Mouse (Mus musculus): ENCODE data around the gene Bpifb5. TPM values are rescaled to one million over a fixed set of nuclear protein-coding genes. Genes with fewer than 3 reads are reported as not detected.

The Bpifb5 gene
- total and polyA plus RNA-seq, 3 experiments = 0.11 TPM; not detected in 2

- TF ChIP-seq POLR2AphosphoS5 (IDR thresholded peaks at IDR 0.05; ENCODE audit: insufficient replicate concordance, low read depth, low read length) (no peak), CTCF (IDR thresholded peaks at IDR 0.05; ENCODE audit: low read depth, low read length) (peak; percentile 76)
- Histone ChIP-seq H3K27me3 (ENCODE audit: insufficient read depth, low read length) (peaks cover 1% of the 10 kb centered on the region; the same call in 1 of the 2 replicates), H3K4me3 (ENCODE audit: low read depth, low read length) (no peak overlapping the region), H3K4me1 (ENCODE audit: insufficient read depth, low read depth, low read length) (no peaks in the 10 kb centered on the region), H3K9me3 (replicated peaks) (no peaks in the 10 kb centered on the region), H3K36me3 (replicated peaks) (no peaks in the 10 kb centered on the region)
- ATAC-seq (ENCODE audit: extremely low read depth, insufficient number of reproducible peaks, low FRiP score, poor library complexity, severe bottlenecking) (no peak), DNase-seq (ENCODE audit: low spot score) (no peak)
These were observed 16.6 kb upstream of the Bpifb5 start for GRCm38 (mm10) chr2:154206908-154207307.

GRCm38 (mm10) chr2:154209112-154209511 lies 14.4 kb upstream of the Bpifb5 start:
- H3K36me3 ChIP-seq (replicated peaks) = no peaks in the 10 kb centered on the region
- TF ChIP-seq TAL1 (conservative IDR thresholded peaks at IDR 0.05; ENCODE audit: low read depth, low read length) (no peak), CTCF (IDR thresholded peaks at IDR 0.05; ENCODE audit: low read depth, low read length) (peak; percentile 16; the same call in 1 of the 2 replicates), POLR2AphosphoS5 (IDR thresholded peaks at IDR 0.05; ENCODE audit: insufficient replicate concordance, low read depth, low read length) (no peak), GATA2 (IDR thresholded peaks at IDR 0.05; ENCODE audit: borderline replicate concordance, low read depth, low read length) (no peak), GATA1 (IDR thresholded peaks at IDR 0.05; ENCODE audit: borderline replicate concordance, low read length) (no peak)
- H3K4me3 ChIP-seq (ENCODE audit: low read depth, low read length) = no peak overlapping the region
- DNase-seq (ENCODE audit: low spot score) (no peak), ATAC-seq (ENCODE audit: extremely low read depth, insufficient number of reproducible peaks, low FRiP score, poor library complexity, severe bottlenecking) (no peak)
- peaks cover 7% of the 10 kb centered on the region; the same call in 1 of the 2 replicates for H3K27me3 ChIP-seq (ENCODE audit: insufficient read depth, low read length)
- H3K9me3 ChIP-seq (replicated peaks) = no peaks in the 10 kb centered on the region
- no peaks in the 10 kb centered on the region for H3K4me1 ChIP-seq (ENCODE audit: insufficient read depth, low read depth, low read length)

DNA sequence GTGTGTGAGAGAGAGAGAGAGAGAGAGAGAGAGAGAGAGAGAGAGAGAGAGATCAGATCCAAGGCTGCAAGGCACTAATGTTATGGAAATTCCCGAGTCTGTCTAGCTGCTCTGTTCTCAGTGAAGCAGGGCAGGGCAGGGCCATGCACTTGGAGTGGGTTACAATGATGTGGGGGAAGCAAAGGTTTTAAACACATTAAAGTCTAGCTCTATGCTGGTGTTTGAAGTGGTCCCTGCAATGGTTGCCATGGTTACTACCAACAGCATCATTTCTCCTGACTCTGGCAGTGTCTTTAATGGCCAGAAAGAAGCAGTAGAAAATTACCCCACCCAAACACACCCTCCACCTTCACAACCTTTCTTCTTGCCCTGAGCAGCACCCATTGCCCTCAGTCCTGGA lies 12.4 kb upstream of the Bpifb5 start:
- no peaks in the 10 kb centered on the region for H3K4me1 ChIP-seq (ENCODE audit: insufficient read depth, low read depth, low read length)
- H3K27me3 ChIP-seq (ENCODE audit: insufficient read depth, low read length) = peaks cover 7% of the 10 kb centered on the region; the same call in 1 of the 2 replicates
- H3K36me3 ChIP-seq (replicated peaks) = no peaks in the 10 kb centered on the region
- no peak for TF ChIP-seq CTCF (IDR thresholded peaks at IDR 0.05; ENCODE audit: low read depth, low read length)
- no peak for TF ChIP-seq POLR2AphosphoS5 (IDR thresholded peaks at IDR 0.05; ENCODE audit: insufficient replicate concordance, low read depth, low read length)
- no peak for TF ChIP-seq GATA2 (IDR thresholded peaks at IDR 0.05; ENCODE audit: borderline replicate concordance, low read depth, low read length)
- TF ChIP-seq GATA1 (IDR thresholded peaks at IDR 0.05; ENCODE audit: borderline replicate concordance, low read length) = no peak
- no peak for TF ChIP-seq TAL1 (conservative IDR thresholded peaks at IDR 0.05; ENCODE audit: low read depth, low read length)
- DNase-seq (ENCODE audit: low spot score) (no peak), ATAC-seq (ENCODE audit: extremely low read depth, insufficient number of reproducible peaks, low FRiP score, poor library complexity, severe bottlenecking) (no peak)
- H3K9me3 ChIP-seq (replicated peaks) = no peaks in the 10 kb centered on the region
- no peak overlapping the region for H3K4me3 ChIP-seq (ENCODE audit: low read depth, low read length)

DNA sequence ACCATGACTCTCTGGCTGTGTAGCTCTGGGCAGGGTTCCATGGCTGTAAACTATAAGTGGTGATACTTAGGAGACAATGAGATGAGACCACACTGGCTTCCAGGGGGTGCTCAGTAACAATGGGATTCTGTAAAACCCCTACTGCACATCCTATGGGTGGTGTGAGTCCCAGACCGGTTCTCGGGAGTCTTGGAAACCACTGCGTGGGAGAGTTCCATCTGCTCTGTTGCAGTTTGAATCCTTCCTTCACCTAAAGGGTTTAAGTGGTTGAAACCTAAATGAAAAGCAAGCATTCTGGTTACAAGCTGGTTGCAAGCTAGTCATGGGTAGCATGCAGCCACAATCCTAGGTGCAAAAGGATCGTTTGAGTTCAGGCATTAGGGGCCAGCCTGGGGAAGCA lies 11.7 kb upstream of the Bpifb5 start:
- peaks cover 7% of the 10 kb centered on the region; the same call in 1 of the 2 replicates for H3K27me3 ChIP-seq (ENCODE audit: insufficient read depth, low read length)
- ATAC-seq (ENCODE audit: extremely low read depth, insufficient number of reproducible peaks, low FRiP score, poor library complexity, severe bottlenecking) (no peak), DNase-seq (ENCODE audit: low spot score) (no peak)

GRCm38 (mm10) chr2:154215191-154215590 lies 8.4 kb upstream of the Bpifb5 start:
- Histone ChIP-seq H3K36me3 (replicated peaks) (no peaks in the 10 kb centered on the region), H3K9me3 (replicated peaks) (no peaks in the 10 kb centered on the region), H3K4me1 (ENCODE audit: insufficient read depth, low read depth, low read length) (no peaks in the 10 kb centered on the region), H3K4me3 (ENCODE audit: low read depth, low read length) (no peak overlapping the region), H3K27me3 (ENCODE audit: insufficient read depth, low read length) (peaks cover 7% of the 10 kb centered on the region; the same call in 1 of the 2 replicates)
- DNase-seq (ENCODE audit: low spot score) = peak; percentile 49
- ATAC-seq (ENCODE audit: extremely low read depth, insufficient number of reproducible peaks, low FRiP score, poor library complexity, severe bottlenecking) = peak; percentile 40
- TF ChIP-seq TAL1 (conservative IDR thresholded peaks at IDR 0.05; ENCODE audit: low read depth, low read length) = no peak
- peak; percentile 55 for TF ChIP-seq CTCF (IDR thresholded peaks at IDR 0.05; ENCODE audit: low read depth, low read length)

More for the DNA sequence above, 11.7 kb upstream of the Bpifb5 start:
- H3K9me3 ChIP-seq (replicated peaks) = no peaks in the 10 kb centered on the region
- no peaks in the 10 kb centered on the region for H3K4me1 ChIP-seq (ENCODE audit: insufficient read depth, low read depth, low read length)
- H3K36me3 ChIP-seq (replicated peaks) = no peaks in the 10 kb centered on the region
- TF ChIP-seq CTCF (IDR thresholded peaks at IDR 0.05; ENCODE audit: low read depth, low read length) (no peak), GATA1 (IDR thresholded peaks at IDR 0.05; ENCODE audit: borderline replicate concordance, low read length) (no peak), POLR2AphosphoS5 (IDR thresholded peaks at IDR 0.05; ENCODE audit: insufficient replicate concordance, low read depth, low read length) (no peak), TAL1 (conservative IDR thresholded peaks at IDR 0.05; ENCODE audit: low read depth, low read length) (no peak), GATA2 (IDR thresholded peaks at IDR 0.05; ENCODE audit: borderline replicate concordance, low read depth, low read length) (no peak)
- no peak overlapping the region for H3K4me3 ChIP-seq (ENCODE audit: low read depth, low read length)

DNA sequence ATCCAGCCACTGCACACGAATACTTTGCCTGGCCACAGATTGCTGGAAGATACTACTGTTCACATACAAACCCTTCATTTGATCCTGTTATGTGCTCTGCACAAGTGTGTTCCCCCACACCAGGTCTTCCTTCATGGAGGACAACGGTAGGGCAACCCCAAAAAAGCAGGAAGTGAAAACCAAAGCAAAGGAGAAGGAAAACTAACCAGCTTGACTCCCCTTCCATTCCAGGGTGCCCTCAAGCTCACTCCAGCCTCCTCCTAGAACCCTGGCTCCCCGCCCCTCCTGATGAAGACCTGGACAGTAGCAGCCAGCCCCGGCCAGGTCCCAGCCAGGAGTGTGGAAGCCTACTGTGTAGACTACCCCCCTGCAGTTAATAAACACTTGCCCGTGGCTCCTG lies 3.6 kb upstream of the Bpifb5 start:
- Histone ChIP-seq H3K4me1 (ENCODE audit: insufficient read depth, low read depth, low read length) (no peaks in the 10 kb centered on the region), H3K36me3 (replicated peaks) (no peaks in the 10 kb centered on the region), H3K4me3 (ENCODE audit: low read depth, low read length) (no peak overlapping the region), H3K9me3 (replicated peaks) (no peaks in the 10 kb centered on the region), H3K27me3 (ENCODE audit: insufficient read depth, low read length) (peaks cover 11% of the 10 kb centered on the region; the same call in 1 of the 2 replicates)
- TF ChIP-seq GATA1 (IDR thresholded peaks at IDR 0.05; ENCODE audit: borderline replicate concordance, low read length) (no peak), POLR2AphosphoS5 (IDR thresholded peaks at IDR 0.05; ENCODE audit: insufficient replicate concordance, low read depth, low read length) (no peak), GATA2 (IDR thresholded peaks at IDR 0.05; ENCODE audit: borderline replicate concordance, low read depth, low read length) (no peak), TAL1 (conservative IDR thresholded peaks at IDR 0.05; ENCODE audit: low read depth, low read length) (no peak), CTCF (IDR thresholded peaks at IDR 0.05; ENCODE audit: low read depth, low read length) (no peak)
- ATAC-seq (ENCODE audit: extremely low read depth, insufficient number of reproducible peaks, low FRiP score, poor library complexity, severe bottlenecking) (no peak), DNase-seq (ENCODE audit: low spot score) (no peak)

DNA sequence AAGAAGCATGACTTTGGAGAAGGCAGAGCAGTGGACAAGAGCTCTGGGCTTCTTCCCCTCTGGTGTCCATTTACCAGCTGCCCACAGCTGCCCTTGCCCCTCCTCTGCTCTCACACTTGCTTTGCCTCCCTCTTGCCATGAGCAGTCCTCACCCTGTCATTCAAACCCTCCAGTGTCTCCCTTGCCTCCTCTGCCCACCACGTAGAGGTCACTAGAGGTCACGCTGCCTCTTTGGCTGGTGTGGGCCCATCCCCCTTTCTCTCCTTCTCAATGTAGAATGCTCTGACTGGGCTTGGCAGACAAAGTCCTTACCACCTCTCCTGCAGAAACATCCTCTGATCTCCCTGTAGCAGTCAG lies 353 bp downstream of the Bpifb5 start:
- no peak for ATAC-seq (ENCODE audit: extremely low read depth, insufficient number of reproducible peaks, low FRiP score, poor library complexity, severe bottlenecking)
- peaks cover 16% of the 10 kb centered on the region for H3K27me3 ChIP-seq (ENCODE audit: insufficient read depth, low read length)
- H3K4me3 ChIP-seq (ENCODE audit: low read depth, low read length) = no peak overlapping the region

More for the DNA sequence above, 353 bp downstream of the Bpifb5 start:
- no peak for DNase-seq (ENCODE audit: low spot score)
- Histone ChIP-seq H3K9me3 (replicated peaks) (no peaks in the 10 kb centered on the region), H3K36me3 (replicated peaks) (no peaks in the 10 kb centered on the region), H3K4me1 (ENCODE audit: insufficient read depth, low read depth, low read length) (no peaks in the 10 kb centered on the region)
- TF ChIP-seq TAL1 (conservative IDR thresholded peaks at IDR 0.05; ENCODE audit: low read depth, low read length) (no peak), CTCF (IDR thresholded peaks at IDR 0.05; ENCODE audit: low read depth, low read length) (no peak), GATA2 (IDR thresholded peaks at IDR 0.05; ENCODE audit: borderline replicate concordance, low read depth, low read length) (no peak), POLR2AphosphoS5 (IDR thresholded peaks at IDR 0.05; ENCODE audit: insufficient replicate concordance, low read depth, low read length) (no peak), GATA1 (IDR thresholded peaks at IDR 0.05; ENCODE audit: borderline replicate concordance, low read length) (no peak)
